Mouse (Mus musculus) midbrain, embryonic 10.5 days (tissue): ENCODE results near the gene Vmn2r96. TPM values are rescaled to one million over a fixed set of nuclear protein-coding genes. Genes with fewer than 3 reads are reported as not detected.
"Not testable (repeated sequence)": the region's sequence is repeated elsewhere in the genome, so short reads cannot be mapped to it uniquely, and the experiment has no call there.

ENCODE experiments used
- DNase-seq: peaks from one replicate; pipeline ENCODE4 v3.0.0-alpha.2; 2017; ENCODE audit warnings: low spot score
- H3K27ac ChIP-seq: fragments of 300-500 bp; sonication (generic); replicated peaks from 2 replicates; pipeline ENCODE4 v1.5.1; 2016; ENCODE audit warnings: mild to moderate bottlenecking
- H3K27me3 ChIP-seq: fragments of 300-500 bp; sonication (generic); 2 replicates; pipeline ENCODE4 v1.6.1; 2016; ENCODE audit warnings: low read depth, mild to moderate bottlenecking; ENCODE audit not compliant: poor library complexity, severe bottlenecking
- H3K36me3 ChIP-seq: fragments of 300-500 bp; sonication (generic); 2 replicates; pipeline ENCODE4 v1.6.1; 2016; ENCODE audit warnings: mild to moderate bottlenecking, moderate library complexity
- H3K4me1 ChIP-seq: fragments of 300-500 bp; sonication (generic); 2 replicates; pipeline ENCODE4 v1.6.1; 2016
- H3K4me3 ChIP-seq: fragments of 300-500 bp; sonication (generic); 2 replicates; pipeline ENCODE4 v1.5.1; 2016; ENCODE audit warnings: mild to moderate bottlenecking, moderate library complexity
- H3K9me3 ChIP-seq: fragments of 300-500 bp; sonication (generic); replicated peaks from 2 replicates; pipeline ENCODE4 v1.6.1; 2016; ENCODE audit warnings: mild to moderate bottlenecking
- WGBS: fragments of 180-500 bp; shearing (Covaris S2); methylation state at CpG from one replicate; pipeline ENCODE4 v1.1.7; 2016; 5-methylcytosine and 5-hydroxymethylcytosine counted together
- polyA plus RNA-seq: library from polyadenylated mRNA; unstranded; fragments of >200 nt; fragmentation: Nextera tagmentation; extraction: Ambion mirVana; gene quantifications from 2 replicates; pipeline ENCODE4 v1.2.1, GENCODE M21; 2016

Gene Vmn2r96
- not detected in 2 replicates for polyA plus RNA-seq

DNA sequence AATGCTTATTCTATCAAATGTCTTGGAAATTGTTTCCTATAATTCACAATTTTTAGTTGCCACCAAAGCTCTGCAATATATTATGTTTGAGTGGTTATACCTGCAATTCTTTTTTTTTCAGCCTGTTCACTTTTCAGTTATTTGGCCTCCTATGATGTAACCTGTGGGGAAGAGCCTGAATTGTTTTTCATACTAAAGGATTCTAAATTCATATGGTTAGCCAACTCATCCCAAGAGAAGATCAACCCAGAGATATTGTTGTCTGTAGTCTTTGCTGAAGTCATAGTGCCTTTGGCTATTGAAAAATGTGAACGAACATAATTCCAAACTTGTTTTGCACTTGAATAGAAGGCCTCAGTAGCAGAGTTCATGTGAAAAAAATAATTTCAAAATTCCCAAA, at the start of gene Vmn2r96:
TSS of gene Vmn2r96 (plus strand) at position 301 of the 400 bp plus-strand sequence.
- WGBS = 81% methylated on average over 1 of the region's 1 CpGs
- not testable (repeated sequence) for H3K4me3 ChIP-seq, H3K27ac ChIP-seq, H3K27me3 ChIP-seq, H3K36me3 ChIP-seq, DNase-seq, H3K4me1 ChIP-seq
- H3K9me3 ChIP-seq = peaks cover 16% of the 10 kb centered on the region; the same call in 1 of the 2 replicates

DNA sequence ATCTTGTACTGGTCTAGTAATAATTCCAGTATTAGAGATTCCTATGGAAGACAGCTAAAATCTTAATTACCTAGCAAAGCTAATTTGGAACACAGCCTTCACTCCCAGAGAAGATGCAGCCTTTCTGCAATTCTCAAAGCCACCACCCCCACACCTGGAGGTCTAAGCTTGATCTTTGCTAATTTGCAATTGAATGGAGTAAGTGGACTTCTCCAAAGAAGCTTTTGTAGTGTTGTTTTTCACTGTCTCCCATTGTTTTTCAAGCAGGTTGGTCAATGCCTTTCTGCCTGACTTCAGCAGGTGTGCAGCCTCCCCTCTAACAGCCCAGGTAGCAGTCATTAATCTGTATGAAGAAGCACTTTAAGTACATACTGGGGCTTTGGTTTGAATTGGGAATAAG, 49.6 kb upstream of the Vmn2r96 start:
- Histone ChIP-seq H3K36me3 (no peaks in the 10 kb centered on the region), H3K27me3 (no peaks in the 10 kb centered on the region), H3K9me3 (peaks cover 67% of the 10 kb centered on the region), H3K4me3 (no peak overlapping the region), H3K4me1 (no peaks in the 10 kb centered on the region), H3K27ac (no peak overlapping the region)
- DNase-seq = no peak

DNA sequence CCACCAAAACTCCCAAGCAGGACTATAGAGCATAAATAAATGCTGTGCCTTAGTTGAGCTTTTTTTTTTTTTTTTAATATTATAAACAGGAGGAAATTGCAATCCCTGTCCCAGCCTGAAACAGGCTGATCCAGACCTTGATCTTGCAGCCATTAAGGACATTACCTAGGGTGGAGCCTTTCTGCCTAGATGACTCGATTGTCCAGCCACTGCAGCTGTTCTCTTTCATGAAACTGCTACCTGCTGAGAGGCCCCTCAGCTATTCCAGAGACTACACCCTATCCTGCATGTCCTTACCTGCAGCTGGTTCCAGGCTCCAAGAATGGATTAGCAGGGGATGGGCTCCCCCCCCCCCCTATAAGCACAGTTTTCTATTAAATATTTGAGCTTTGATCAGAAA, 49.0 kb upstream of the Vmn2r96 start:
- no peak for DNase-seq
- H3K9me3 ChIP-seq = peaks cover 62% of the 10 kb centered on the region
- H3K4me3 ChIP-seq = no peak overlapping the region
- no peaks in the 10 kb centered on the region for H3K36me3 ChIP-seq
- no peak overlapping the region for H3K27ac ChIP-seq
- WGBS = 74% methylated on average over 1 of the region's 1 CpGs
- no peaks in the 10 kb centered on the region for H3K27me3 ChIP-seq
- H3K4me1 ChIP-seq = no peaks in the 10 kb centered on the region

DNA sequence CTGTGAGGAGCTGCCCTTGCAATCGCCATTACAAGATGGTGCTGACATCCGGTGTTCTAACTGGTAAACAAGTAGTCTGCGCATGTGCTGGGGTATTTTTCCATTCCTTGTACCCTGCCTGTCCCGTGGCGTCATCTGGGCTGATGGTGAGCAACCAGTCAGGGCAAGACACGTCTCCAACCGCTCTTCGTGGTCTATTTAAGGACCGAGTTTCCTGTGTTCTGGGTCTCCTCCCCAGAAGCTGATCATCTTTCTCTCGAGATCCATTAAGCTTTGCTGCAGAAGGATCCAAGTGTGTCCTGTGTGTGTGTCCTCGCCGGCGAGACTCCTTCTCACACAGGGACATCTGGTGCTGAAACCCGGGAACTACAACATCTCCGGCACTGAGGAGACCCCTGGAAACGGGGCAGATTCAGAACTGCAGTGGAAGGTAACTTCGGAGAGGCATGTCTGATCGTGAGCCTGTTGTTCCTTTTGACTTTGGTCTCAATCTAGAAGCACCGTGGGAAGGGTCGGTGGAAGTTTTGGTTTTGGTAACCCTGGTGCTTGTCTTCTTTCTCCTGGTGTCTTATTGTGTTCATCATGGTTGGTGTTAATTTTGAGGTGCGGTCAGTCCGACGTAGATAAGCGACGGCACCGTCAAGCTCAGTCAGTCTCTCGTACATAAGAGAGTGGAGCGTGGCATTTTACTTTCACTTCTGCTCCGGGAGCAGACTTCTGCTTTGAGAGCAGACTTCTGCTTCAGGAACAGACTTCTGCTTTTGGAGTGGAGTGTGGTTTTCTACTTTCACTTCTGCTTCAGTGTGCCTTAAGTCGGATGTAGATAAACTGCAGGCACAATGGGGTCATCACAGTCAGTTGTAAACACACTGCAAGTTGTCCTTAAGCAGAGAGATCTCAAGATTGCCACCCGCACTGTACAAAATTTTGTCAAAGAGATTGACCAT, 14.5 kb upstream of the Vmn2r96 start:
- not testable (repeated sequence) for H3K27me3 ChIP-seq, H3K4me3 ChIP-seq, H3K4me1 ChIP-seq, H3K27ac ChIP-seq, DNase-seq, H3K36me3 ChIP-seq
- H3K9me3 ChIP-seq = peaks cover 85% of the 10 kb centered on the region
- WGBS = 91% methylated on average over 31 of the region's 31 CpGs

DNA sequence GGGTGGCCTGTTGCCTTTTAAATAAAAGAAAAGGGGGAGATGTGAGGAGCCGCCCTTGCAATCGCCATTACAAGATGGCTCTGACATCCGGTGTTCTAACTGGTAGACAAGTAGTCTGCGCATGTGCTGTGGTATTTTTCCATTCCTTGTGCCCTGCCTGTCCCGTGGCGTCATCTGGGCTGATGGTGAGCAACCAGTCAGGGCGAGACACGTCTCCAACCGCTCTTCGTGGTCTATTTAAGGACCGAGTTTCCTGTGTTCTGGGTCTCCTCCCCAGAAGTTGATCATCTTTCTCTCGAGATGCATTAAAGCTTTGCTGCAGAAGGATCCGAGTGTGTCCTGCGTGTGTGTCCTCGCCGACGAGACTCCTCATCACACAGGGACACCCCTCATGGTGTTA, 6.8 kb upstream of the Vmn2r96 start:
- not testable (repeated sequence) for DNase-seq, H3K4me3 ChIP-seq, H3K36me3 ChIP-seq, H3K4me1 ChIP-seq, H3K27ac ChIP-seq, H3K27me3 ChIP-seq
- 93% methylated on average over 17 of the region's 17 CpGs for WGBS
- H3K9me3 ChIP-seq = peaks cover 65% of the 10 kb centered on the region

DNA sequence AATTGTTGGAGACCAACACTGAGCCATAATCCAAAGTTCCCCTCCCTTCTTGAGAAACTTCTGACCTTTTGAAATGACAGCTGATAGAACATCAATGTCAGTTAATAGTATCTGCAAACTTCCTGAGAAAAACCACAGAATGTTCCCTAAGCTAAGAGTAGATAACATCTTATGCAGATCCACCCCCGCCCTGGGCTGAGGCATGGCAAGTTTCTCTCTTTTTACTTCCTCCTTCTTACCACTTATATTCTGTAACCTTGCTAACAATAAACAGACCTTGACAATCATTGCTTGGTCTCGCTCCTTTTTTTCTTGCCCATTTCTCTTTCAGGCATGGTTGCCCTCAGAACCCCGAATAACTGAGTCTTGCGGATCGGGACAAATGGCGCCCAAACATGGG, 42.2 kb downstream of the Vmn2r96 start:
- not testable (repeated sequence) for H3K27me3 ChIP-seq, H3K4me3 ChIP-seq, H3K27ac ChIP-seq, H3K4me1 ChIP-seq, H3K36me3 ChIP-seq, DNase-seq
- H3K9me3 ChIP-seq = peaks cover 77% of the 10 kb centered on the region
- WGBS = 88% methylated on average over 6 of the region's 6 CpGs

DNA sequence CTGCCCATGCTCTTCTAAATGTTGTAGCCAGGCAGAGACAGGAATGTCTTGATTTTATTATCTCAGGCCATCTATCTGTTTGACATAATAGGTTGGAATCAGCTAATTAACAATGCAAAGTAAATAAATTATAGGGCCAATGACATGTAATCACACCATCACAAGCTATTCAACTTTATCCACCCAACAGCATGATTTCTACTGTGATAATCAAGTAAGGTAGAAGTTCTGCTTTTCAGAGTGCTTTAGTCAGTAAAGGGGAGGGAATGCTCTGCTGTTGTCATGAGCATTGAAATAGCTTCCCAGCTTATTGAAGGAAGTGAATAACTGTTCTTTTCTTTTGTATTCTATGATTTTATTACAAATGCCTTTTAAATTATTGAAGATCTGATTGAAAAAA, 53.6 kb downstream of the Vmn2r96 start:
- H3K4me3 ChIP-seq = no peak overlapping the region
- H3K27ac ChIP-seq = no peak overlapping the region
- H3K9me3 ChIP-seq = peaks cover 43% of the 10 kb centered on the region
- H3K27me3 ChIP-seq = no peaks in the 10 kb centered on the region
- no peak for DNase-seq
- H3K36me3 ChIP-seq = no peaks in the 10 kb centered on the region
- H3K4me1 ChIP-seq = no peaks in the 10 kb centered on the region

Other genes starting within 250 kb of the Vmn2r96 start
- not detected in 2 replicates for gene Vmn2r95, start 149.1 kb upstream of the Vmn2r96 start, polyA plus RNA-seq